Comparison of ENCODE assay signal across 8 mouse cellular contexts in genomic region chr4:152325574-152326411, GRCm38 (mm10). TPM values are rescaled to one million over a fixed set of nuclear protein-coding genes. Genes with fewer than 3 reads are reported as not detected.
A peak's percentile ranks its signal among the peaks of the same experiment; 100 is the strongest.
DNase-seq lines count a peak whose midpoint lies in the region; ATAC-seq and TF ChIP-seq lines count a peak whose summit lies in the region.

Rpl22 (plus strand) TSS chr4:152325742.

- no peaks in the 10 kb centered on the region for H3K27me3 ChIP-seq in E14TG2a.4 (ENCODE audit: insufficient read depth, low read length)
- peaks cover 14% of the 10 kb centered on the region; the same call in 1 of the 2 replicates for H3K27me3 ChIP-seq in forebrain, embryonic 12.5 days
- no peaks in the 10 kb centered on the region for H3K27me3 ChIP-seq in heart, postnatal 0 days (ENCODE audit: control insufficient read depth, insufficient read depth, low read length)
- no peaks in the 10 kb centered on the region for H3K27me3 ChIP-seq in liver, embryonic 16.5 days (ENCODE audit: control insufficient read depth, insufficient read depth, low read depth, low read length)
- peaks cover 3% of the 10 kb centered on the region; the same call in 1 of the 2 replicates for H3K27me3 ChIP-seq in neural tube, embryonic 13.5 days
- no peaks in the 10 kb centered on the region for H3K27me3 ChIP-seq in testis, adult 2 months (ENCODE audit: control insufficient read depth, insufficient read depth, low read length)

- TF ChIP-seq CTCF in E14TG2a.4 (conservative IDR thresholded peaks at IDR 0.05; ENCODE audit: low read length): no peak
- peak; percentile 39 for TF ChIP-seq CTCF in heart, postnatal 0 days (IDR thresholded peaks at IDR 0.05; ENCODE audit: low read depth)
- TF ChIP-seq CTCF in testis, adult 2 months (IDR thresholded peaks at IDR 0.05; ENCODE audit: control insufficient read depth, insufficient read depth, insufficient replicate concordance, low read depth, low read length): peak; percentile 21; the same call in 1 of the 2 replicates

- peak; percentile 94 for DNase-seq in c-Kit-positive CD71-positive TER-119-positive erythroid progenitor cells, embryonic 14.5 days (ENCODE audit: low spot score)
- peak; percentile 99 for DNase-seq in heart, postnatal 0 days (ENCODE audit: low spot score)
- peak; percentile 92 to 95 for DNase-seq in kidney, postnatal 4 days

- H3K9ac ChIP-seq in forebrain, embryonic 12.5 days: peak within 1 kb of the TSS; percentile 96
- H3K9ac ChIP-seq in heart, postnatal 0 days (replicated peaks; ENCODE audit: low read depth, low read length): peak within 1 kb of the TSS; percentile 92
- H3K9ac ChIP-seq in liver, embryonic 16.5 days (ENCODE audit: low read depth, low read length): peak within 1 kb of the TSS; percentile 91
- H3K9ac ChIP-seq in neural tube, embryonic 13.5 days: peak within 1 kb of the TSS; percentile 89

- H3K4me1 ChIP-seq in E14TG2a.4 (replicated peaks; ENCODE audit: low read depth, low read length): peaks cover 75% of the 10 kb centered on the region
- peaks cover 19% of the 10 kb centered on the region for H3K4me1 ChIP-seq in forebrain, embryonic 12.5 days
- peaks cover 12% of the 10 kb centered on the region for H3K4me1 ChIP-seq in heart, postnatal 0 days (ENCODE audit: control insufficient read depth, insufficient read depth)
- peaks cover 17% of the 10 kb centered on the region for H3K4me1 ChIP-seq in liver, embryonic 16.5 days (ENCODE audit: control insufficient read depth, low read depth, low read length)
- peaks cover 20% of the 10 kb centered on the region for H3K4me1 ChIP-seq in neural tube, embryonic 13.5 days (replicated peaks)
- H3K4me1 ChIP-seq in testis, adult 2 months (ENCODE audit: control insufficient read depth, insufficient read depth, low read length): peaks cover 13% of the 10 kb centered on the region

- WGBS in forebrain, embryonic 12.5 days: under 1% methylated on average over 69 of the region's 70 CpGs
- whole genome bisulfite sequencing in heart, postnatal 0 days: under 1% methylated on average over 68 of the region's 70 CpGs
- WGBS in liver, embryonic 16.5 days (ENCODE audit: insufficient replicate concordance): under 1% methylated on average over 69 of the region's 70 CpGs
- 0% methylated on average over 70 of the region's 70 CpGs for WGBS in neural tube, embryonic 13.5 days

- H3K4me3 ChIP-seq in E14TG2a.4 (replicated peaks; ENCODE audit: low read length): peak within 1 kb of the TSS; percentile 99
- H3K4me3 ChIP-seq in forebrain, embryonic 12.5 days (replicated peaks): peak within 1 kb of the TSS; percentile 98
- H3K4me3 ChIP-seq in heart, postnatal 0 days (ENCODE audit: low read depth, low read length): peak within 1 kb of the TSS; percentile 96
- H3K4me3 ChIP-seq in liver, embryonic 16.5 days (ENCODE audit: low read depth, low read length): peak within 1 kb of the TSS; percentile 91
- H3K4me3 ChIP-seq in neural tube, embryonic 13.5 days: peak within 1 kb of the TSS; percentile 76
- H3K4me3 ChIP-seq in testis, adult 2 months (ENCODE audit: control insufficient read depth, low read depth, low read length): peak within 1 kb of the TSS; percentile 88

- TF ChIP-seq EP300 in heart, postnatal 0 days (IDR thresholded peaks at IDR 0.05; ENCODE audit: low read depth): peak; percentile 67; the same call in 1 of the 2 replicates

- no peaks in the 10 kb centered on the region for H3K9me3 ChIP-seq in E14TG2a.4 (ENCODE audit: low read length)
- H3K9me3 ChIP-seq in forebrain, embryonic 12.5 days: no peaks in the 10 kb centered on the region
- H3K9me3 ChIP-seq in heart, postnatal 0 days (replicated peaks; ENCODE audit: control insufficient read depth, low read length): no peaks in the 10 kb centered on the region
- H3K9me3 ChIP-seq in liver, embryonic 16.5 days (replicated peaks; ENCODE audit: control insufficient read depth, low read length): no peaks in the 10 kb centered on the region
- no peaks in the 10 kb centered on the region for H3K9me3 ChIP-seq in neural tube, embryonic 13.5 days

- peak within 1 kb of the TSS; percentile 90 for H3K4me2 ChIP-seq in forebrain, embryonic 12.5 days
- H3K4me2 ChIP-seq in heart, postnatal 0 days (ENCODE audit: low read depth, low read length): peak within 1 kb of the TSS; percentile 87
- H3K4me2 ChIP-seq in liver, embryonic 16.5 days (ENCODE audit: low read depth, low read length): peak within 1 kb of the TSS; percentile 79
- peak within 1 kb of the TSS; percentile 64 for H3K4me2 ChIP-seq in neural tube, embryonic 13.5 days

- TF ChIP-seq POLR2A in testis, adult 2 months (IDR thresholded peaks at IDR 0.05; ENCODE audit: control insufficient read depth, low read depth, low read length): peak; percentile 91

- 0 out of 2 replicates have a peak within 1 kb of the TSS, but pooled peaks have one; percentile 61 for H3K27ac ChIP-seq in forebrain, embryonic 12.5 days
- H3K27ac ChIP-seq in heart, postnatal 0 days (ENCODE audit: low read depth): peak within 1 kb of the TSS; percentile 50
- peak within 1 kb of the TSS; percentile 57; the same call in 1 of the 2 replicates for H3K27ac ChIP-seq in liver, embryonic 16.5 days (ENCODE audit: low read length)
- H3K27ac ChIP-seq in neural tube, embryonic 13.5 days (replicated peaks): peak within 1 kb of the TSS; percentile 69
- peak within 1 kb of the TSS; percentile 86 for H3K27ac ChIP-seq in testis, adult 2 months (ENCODE audit: control insufficient read depth, insufficient read depth, low read depth, low read length)

- ATAC-seq in forebrain, embryonic 12.5 days (ENCODE audit: low FRiP score): peak; percentile 97
- ATAC-seq in heart, postnatal 0 days (ENCODE audit: insufficient read depth, low read depth): peak; percentile 97
- ATAC-seq in liver, embryonic 16.5 days (ENCODE audit: low read depth): peak; percentile 97
- ATAC-seq in neural tube, embryonic 13.5 days (ENCODE audit: low read depth): peak; percentile 97

- peaks cover 46% of the 10 kb centered on the region for H3K36me3 ChIP-seq in E14TG2a.4 (ENCODE audit: insufficient read depth, low read length)
- H3K36me3 ChIP-seq in forebrain, embryonic 12.5 days (replicated peaks): peaks cover 33% of the 10 kb centered on the region
- H3K36me3 ChIP-seq in heart, postnatal 0 days (replicated peaks; ENCODE audit: control insufficient read depth, insufficient read depth, low read length): peaks cover 23% of the 10 kb centered on the region
- H3K36me3 ChIP-seq in liver, embryonic 16.5 days (ENCODE audit: control insufficient read depth, insufficient read depth): peaks cover 21% of the 10 kb centered on the region
- peaks cover 30% of the 10 kb centered on the region for H3K36me3 ChIP-seq in neural tube, embryonic 13.5 days
- H3K36me3 ChIP-seq in testis, adult 2 months (ENCODE audit: control insufficient read depth, insufficient read depth, low read length): no peaks in the 10 kb centered on the region

RNA-seq across cellular contexts. Expression of gene Rpl22, which starts in this region (rescaled TPM):
- 319 and 331 TPM in 2 replicates for polyA plus RNA-seq in forebrain, embryonic 12.5 days (2016; fragmentation: Nextera tagmentation; extraction: Ambion mirVana)
- 118 and 122 TPM in 2 replicates for total RNA-seq in heart, postnatal 0 days (2014; rRNA removed; ENCODE audit: low replicate concordance)
- polyA plus RNA-seq in heart, postnatal 0 days (2015; fragmentation: Nextera tagmentation; extraction: Ambion mirVana): 224 and 235 TPM in 2 replicates
- 161 and 209 TPM in 2 replicates for polyA plus RNA-seq in liver, embryonic 16.5 days (2015; fragmentation: Nextera tagmentation; extraction: Ambion mirVana)
- polyA plus RNA-seq in neural tube, embryonic 13.5 days (2015; fragmentation: Nextera tagmentation; extraction: Ambion mirVana): 198 and 217 TPM in 2 replicates
- 47.5 and 49.7 TPM in 2 replicates for polyA plus RNA-seq in testis, adult 2 months (2012; rRNA removed)

Comparison
In these comparisons a context has a peak if more than half of its experiments do, and no peak if none do; other contexts are left out.
1. Peak in every context shown above with its lines: DNase-seq, ATAC-seq, H3K4me3 ChIP-seq and H3K27ac ChIP-seq.